Mouse (Mus musculus) bone marrow macrophage, adult 2 months (primary cell): Measurements from ENCODE around the gene H2-DMb1.

Experiments
- CTCF ChIP-seq: IDR thresholded peaks from 2 replicates; pipeline ENCODE4 v1.5.1; 2012; ENCODE audit warnings: low read depth, mild to moderate bottlenecking, low read length, moderate library complexity
- POLR2A ChIP-seq: IDR thresholded peaks from 2 replicates; pipeline ENCODE4 v1.6.1; 2012; ENCODE audit warnings: mild to moderate bottlenecking, low read depth, low read length, borderline replicate concordance

- TF ChIP-seq CTCF (no peak), POLR2A (no peak)
These were observed 25.9 kb upstream of the H2-DMb1 start for GRCm38 (mm10) chr17:34126826-34127420.
